Mouse (Mus musculus) spleen, adult 2 months (tissue): Measurements from ENCODE around the gene Ryr2.

Source experiments
- CTCF ChIP-seq: fragments of 200-500 bp; IDR thresholded peaks from 2 replicates; pipeline ENCODE4 v1.5.1; 2011; ENCODE audit warnings: mild to moderate bottlenecking, inconsistent platforms; ENCODE audit not compliant: insufficient read depth, insufficient read length, insufficient replicate concordance; ENCODE audit errors: extremely low read depth
- POLR2A ChIP-seq: fragments of 200-500 bp; IDR thresholded peaks from 2 replicates; pipeline ENCODE4 v1.6.1; 2011; ENCODE audit warnings: low read depth, low read length, inconsistent platforms

DNA sequence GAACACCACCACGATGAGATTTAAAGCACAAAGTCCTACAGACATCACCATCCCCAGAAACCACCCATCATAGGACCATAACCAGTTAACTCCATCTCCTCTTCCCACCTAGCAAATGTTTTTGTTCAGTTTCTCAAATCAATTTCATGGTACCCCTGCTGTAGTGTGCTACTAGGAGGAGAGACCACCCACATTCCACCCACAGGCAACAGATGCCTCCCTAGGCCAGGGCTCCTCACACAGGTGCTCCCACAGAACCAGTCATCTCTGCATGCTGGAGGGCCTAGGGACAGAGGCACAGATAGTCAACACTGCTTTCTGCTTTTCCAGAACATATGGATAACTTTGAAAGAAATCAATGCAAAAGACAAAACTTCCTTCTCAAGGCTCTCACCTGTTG lies 50.8 kb downstream of the Ryr2 start:
- no peak for TF ChIP-seq CTCF
- TF ChIP-seq POLR2A = no peak
